In the genomic region with DNA sequence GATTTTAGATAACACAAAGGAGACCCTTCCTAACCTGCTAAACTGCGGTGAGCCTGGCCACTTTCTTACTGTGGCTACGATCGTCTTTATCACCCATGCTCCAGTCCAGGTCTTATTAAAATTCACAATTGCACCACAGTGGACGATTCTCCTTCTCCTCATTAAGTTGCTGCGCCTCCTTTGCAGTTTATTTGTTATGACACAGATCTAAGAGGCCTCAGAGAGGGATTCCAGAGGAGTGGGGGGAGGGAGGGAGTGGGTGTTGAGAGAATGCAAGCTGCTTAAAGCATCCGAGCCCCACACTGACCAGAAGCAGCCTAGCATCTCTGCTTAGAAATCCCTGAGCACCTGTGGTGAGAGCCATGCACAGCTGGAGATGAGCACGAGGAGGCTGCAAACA, we compare ENCODE assay signal across 9 mouse cellular contexts.
DNase-seq lines count a peak whose midpoint lies in the region; ATAC-seq and TF ChIP-seq lines count a peak whose summit lies in the region.
"Had no signal": no experiment of that assay in that cellular context is flagged by ENCODE, and none has a peak within 500 bp of the region (broad histone marks: within the 10 kb centered on the region; RNA-seq: fewer than 3 reads in every experiment).

No protein-coding gene starts in this region.

- 0 out of 2 replicates have a peak overlapping the region, but pooled peaks have one; percentile 0 for H3K27ac ChIP-seq in forebrain, embryonic 15.5 days (replicated peaks)
- peak overlapping the region; percentile 50 for H3K27ac ChIP-seq in midbrain, embryonic 14.5 days (replicated peaks; ENCODE audit: low read depth, low read length)
- H3K27ac ChIP-seq in thymus, adult 2 months (ENCODE audit: control insufficient read depth, insufficient read depth, low read length): no peak overlapping the region

- no peaks in the 10 kb centered on the region for H3K9me3 ChIP-seq in forebrain, embryonic 15.5 days
- no peaks in the 10 kb centered on the region for H3K9me3 ChIP-seq in midbrain, embryonic 14.5 days (ENCODE audit: control insufficient read depth, low read length)

- H3K27me3 ChIP-seq in forebrain, embryonic 15.5 days: no peaks in the 10 kb centered on the region
- no peaks in the 10 kb centered on the region for H3K27me3 ChIP-seq in midbrain, embryonic 14.5 days (ENCODE audit: control insufficient read depth, insufficient read depth, low read length)
- H3K27me3 ChIP-seq in thymus, adult 2 months (ENCODE audit: control insufficient read depth, insufficient read depth, low read length): no peaks in the 10 kb centered on the region

- WGBS in forebrain, embryonic 15.5 days: 6% methylated on average over 7 of the region's 7 CpGs
- 5% methylated on average over 7 of the region's 7 CpGs for WGBS in midbrain, embryonic 14.5 days
- 65% methylated on average over 7 of the region's 7 CpGs for WGBS in thymus, adult 2 months

- no peak overlapping the region for H3K4me2 ChIP-seq in forebrain, embryonic 15.5 days (replicated peaks)
- H3K4me2 ChIP-seq in midbrain, embryonic 14.5 days (ENCODE audit: low read length): peak overlapping the region; percentile 25; the same call in 1 of the 2 replicates

- TF ChIP-seq CTCF in thymus, adult 2 months (IDR thresholded peaks at IDR 0.05; ENCODE audit: borderline replicate concordance, control insufficient read depth, extremely low read depth, insufficient read depth, low read length, poor library complexity): no peak

- peaks cover 39% of the 10 kb centered on the region for H3K4me1 ChIP-seq in forebrain, embryonic 15.5 days
- H3K4me1 ChIP-seq in midbrain, embryonic 14.5 days (ENCODE audit: control insufficient read depth, insufficient read depth, low read length): peaks cover 65% of the 10 kb centered on the region
- H3K4me1 ChIP-seq in thymus, adult 2 months (replicated peaks; ENCODE audit: control insufficient read depth, insufficient read depth, low read length): no peaks in the 10 kb centered on the region

- DNase-seq in ES-CJ7 (ENCODE audit: low read depth, low spot score): peak; percentile 19
- DNase-seq in Muller cell, postnatal 12 days (ENCODE audit: inconsistent ontology term): peak; percentile 67
- DNase-seq in midbrain, embryonic 14.5 days: peak; percentile 70
- DNase-seq in thymus, adult 2 months: no peak
- DNase-seq in cerebellum, adult 18-20 months: no peak
- DNase-seq in cerebellum, adult 9-11 months: no peak
- DNase-seq: cerebellum, adult 8-10 months had no signal

- no peak overlapping the region for H3K9ac ChIP-seq in forebrain, embryonic 15.5 days (replicated peaks)
- 0 out of 2 replicates have a peak overlapping the region, but pooled peaks have one; percentile 0 for H3K9ac ChIP-seq in midbrain, embryonic 14.5 days (replicated peaks; ENCODE audit: low read length)

- H3K4me3 ChIP-seq in forebrain, embryonic 15.5 days: no peak overlapping the region
- no peak overlapping the region for H3K4me3 ChIP-seq in midbrain, embryonic 14.5 days (replicated peaks; ENCODE audit: low read depth, low read length)
- H3K4me3 ChIP-seq in thymus, adult 2 months (ENCODE audit: control insufficient read depth, insufficient read depth, low read length): no peak overlapping the region

- H3K36me3 ChIP-seq in forebrain, embryonic 15.5 days: no peaks in the 10 kb centered on the region
- no peaks in the 10 kb centered on the region for H3K36me3 ChIP-seq in midbrain, embryonic 14.5 days (ENCODE audit: control insufficient read depth, insufficient read depth, low read length)
- H3K36me3 ChIP-seq in thymus, adult 2 months (ENCODE audit: control insufficient read depth, insufficient read depth, low read length): no peaks in the 10 kb centered on the region

- ATAC-seq in forebrain, embryonic 15.5 days (replicated peaks): no peak
- ATAC-seq in midbrain, embryonic 14.5 days (ENCODE audit: low FRiP score, low TSS enrichment): no peak
- ATAC-seq: lung, postnatal 0 days had no signal

- no peak for TF ChIP-seq POLR2A in thymus, adult 2 months (IDR thresholded peaks at IDR 0.05; ENCODE audit: control insufficient read depth, extremely low read depth, insufficient read depth, low read length, poor library complexity)

Comparison
In these comparisons a context has a peak if more than half of its experiments do, and no peak if none do; other contexts are left out.
1. DNase-seq: peak in ES-CJ7 (single experiment), Muller cell, postnatal 12 days (single experiment) and midbrain, embryonic 14.5 days (single experiment); none in thymus, adult 2 months (single experiment), cerebellum, adult 18-20 months (0 of 2) and cerebellum, adult 9-11 months (single experiment).